Mouse (Mus musculus) thymus, postnatal 36 days (tissue): Measurements from ENCODE around the gene Tfdp2.
A peak's percentile ranks its signal among the peaks of the same experiment; 100 is the strongest.
"Not testable (repeated sequence)": the region's sequence is repeated elsewhere in the genome, so short reads cannot be mapped to it uniquely, and the experiment has no call there.

Experiments
- DNase-seq, 2 experiments: peaks; one replicate each; pipeline ENCODE4 v3.0.0; 2022; ENCODE audit warnings: mixed read lengths in 2 of 2

The Tfdp2 gene

DNA sequence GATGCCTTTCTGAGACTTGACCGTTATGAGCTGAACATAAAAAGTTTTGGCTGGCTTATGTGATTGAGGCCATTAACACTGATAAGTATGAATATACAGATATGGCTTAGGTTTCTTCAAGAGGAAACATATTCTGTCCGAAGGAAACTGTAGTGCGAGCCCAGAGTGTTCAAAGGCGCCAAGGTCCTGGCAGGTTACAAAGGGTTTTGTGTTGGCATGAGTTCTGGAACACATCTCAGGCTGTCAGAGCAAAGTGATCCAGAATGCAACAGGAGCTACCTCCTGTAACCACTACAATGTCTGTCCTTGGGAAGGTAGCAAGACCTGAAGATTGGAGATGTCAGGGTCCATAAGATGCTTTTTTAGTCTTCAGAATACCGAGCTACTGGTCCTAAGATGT is 123.3 kb downstream of the Tfdp2 start:
- DNase-seq = no peak

DNA sequence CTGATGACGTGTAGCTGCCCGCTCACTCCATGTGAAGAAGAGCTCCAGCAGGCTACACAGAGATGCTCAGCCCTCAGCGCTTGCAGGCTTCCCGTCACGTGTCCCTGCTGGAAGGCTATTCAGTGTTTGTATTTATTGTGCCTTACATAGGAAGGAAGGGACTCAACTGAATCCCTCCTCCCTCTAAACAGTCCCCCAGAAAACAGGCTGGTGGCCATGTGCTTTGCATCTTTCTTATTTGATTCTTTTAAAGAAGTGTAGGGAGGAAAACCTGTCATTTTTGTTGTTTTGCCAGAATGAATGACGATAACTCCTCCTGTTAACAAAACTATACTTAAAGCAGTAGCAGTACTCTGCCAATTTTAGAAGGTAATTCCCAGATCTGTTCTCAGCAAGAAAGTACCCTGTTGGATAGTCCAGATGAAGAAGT is 124.5 kb downstream of the Tfdp2 start:
- DNase-seq = no peak

GRCm38 (mm10) chr9:96322411-96323152 is 126.5 kb downstream of the Tfdp2 start:
- DNase-seq = no peak

GRCm38 (mm10) chr9:96324502-96324901 is 128.4 kb downstream of the Tfdp2 start:
- DNase-seq = no peak

- no peak for DNase-seq
Measured at GRCm38 (mm10) chr9:96326496-96326923, 130.4 kb downstream of the Tfdp2 start.

GRCm38 (mm10) chr9:96328226-96328625 is 132.2 kb downstream of the Tfdp2 start:
- no peak for DNase-seq

DNA sequence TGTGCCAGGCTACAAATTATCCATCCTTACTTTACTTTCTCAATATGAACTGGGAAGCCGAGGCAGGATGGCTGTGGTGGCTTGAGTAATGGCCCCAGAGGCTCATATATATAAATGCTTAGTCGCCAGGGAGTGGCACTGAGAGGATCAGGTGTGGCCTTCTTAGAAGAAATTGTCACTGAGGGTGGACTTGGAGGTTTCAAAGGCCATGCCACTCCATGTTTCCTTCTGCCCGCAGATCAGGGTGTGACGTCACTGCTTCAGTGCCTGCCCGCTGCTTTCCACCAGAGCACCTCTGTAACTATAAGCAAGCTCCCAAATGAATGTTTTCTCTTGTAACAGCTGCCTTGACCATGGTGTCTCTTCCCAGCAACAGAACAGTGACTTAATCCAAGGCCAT is 135.1 kb downstream of the Tfdp2 start:
- DNase-seq = no peak

DNA sequence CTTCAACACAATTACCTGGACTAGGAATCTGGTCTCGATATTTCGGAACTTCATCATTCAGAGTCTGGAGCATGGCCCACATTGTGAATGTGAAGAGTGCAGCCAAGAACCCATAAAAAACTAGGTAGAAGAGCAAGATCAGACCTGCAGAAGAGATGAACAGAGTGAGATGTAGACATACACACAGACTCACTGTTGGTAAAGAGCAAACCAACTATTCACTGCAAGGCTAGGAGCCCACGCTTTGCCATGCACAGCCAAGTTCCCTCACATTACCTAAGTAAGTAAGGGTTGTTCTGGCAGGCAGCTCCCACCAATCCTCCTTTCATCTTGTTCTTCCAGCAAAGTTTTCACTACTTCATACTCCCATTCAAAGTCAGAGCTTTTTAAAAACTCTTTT is 149.7 kb downstream of the Tfdp2 start:
- DNase-seq = no peak

- DNase-seq = no peak
Measured at GRCm38 (mm10) chr9:96348885-96349284, 152.8 kb downstream of the Tfdp2 start.

DNA sequence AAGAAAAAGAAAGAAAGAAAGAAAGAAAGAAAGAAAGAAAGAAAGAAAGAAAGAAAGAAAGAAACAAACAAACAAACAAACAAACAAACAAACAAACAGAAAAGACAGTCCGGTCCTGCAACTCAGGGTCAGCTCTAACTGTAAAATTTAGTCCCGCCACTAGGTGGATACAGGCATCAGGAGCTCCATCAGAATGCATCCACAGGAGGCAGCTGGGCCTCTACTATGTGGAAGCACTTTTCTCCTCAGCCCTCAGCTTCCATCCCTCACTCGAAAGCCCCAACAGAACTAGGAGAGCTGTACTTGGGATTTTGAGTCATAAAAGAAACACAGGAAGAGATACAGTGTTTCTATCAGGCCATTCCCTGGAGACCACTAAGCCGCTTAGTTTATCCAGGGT is 153.9 kb downstream of the Tfdp2 start:
- DNase-seq = peak; percentile 44 to 49

- peak; percentile 37 to 54 for DNase-seq
Measured at GRCm38 (mm10) chr9:96350476-96350875, 154.4 kb downstream of the Tfdp2 start.

DNA sequence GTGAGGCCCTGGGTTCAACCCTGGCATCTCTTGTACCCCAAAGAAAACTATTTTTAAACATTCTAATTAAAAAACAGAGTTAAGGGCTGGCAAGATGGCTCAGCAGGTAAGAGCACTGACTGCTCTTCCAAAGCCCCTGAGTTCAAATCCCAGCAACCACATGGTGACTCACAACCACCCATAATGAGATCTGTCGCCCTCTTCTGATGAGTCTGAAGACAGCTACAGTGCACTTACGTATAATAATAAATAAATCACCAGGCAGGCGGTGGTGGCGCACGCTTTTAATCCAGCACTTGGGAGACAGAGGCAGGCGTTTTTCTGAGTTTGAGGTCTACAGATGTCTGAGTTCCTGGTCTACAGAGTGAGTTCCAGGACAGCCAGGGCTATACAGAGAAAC is 155.7 kb downstream of the Tfdp2 start:
- not testable (repeated sequence) for DNase-seq

- DNase-seq = peak; percentile 35 to 64
Measured at GRCm38 (mm10) chr9:96353121-96353769, 157.2 kb downstream of the Tfdp2 start.

DNA sequence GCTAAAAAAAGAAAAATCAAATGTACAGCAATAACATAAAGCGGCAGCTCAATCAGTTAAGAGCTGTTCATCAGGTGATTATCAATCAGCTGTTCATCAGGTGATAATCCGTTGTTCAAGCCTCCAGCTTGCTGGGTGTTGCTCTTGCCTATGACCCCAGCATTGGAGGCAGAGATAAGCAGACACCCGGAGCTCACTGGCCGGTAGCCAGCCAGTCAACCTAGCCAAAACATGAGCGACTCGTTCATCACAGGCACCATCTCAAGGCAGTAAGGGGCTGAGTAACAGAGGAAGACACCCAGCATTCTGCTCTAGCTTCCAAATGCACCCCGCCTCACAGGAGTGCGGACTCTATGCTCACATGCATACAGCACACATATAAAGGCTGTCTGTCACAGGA is 157.7 kb downstream of the Tfdp2 start:
- peak in 1 of 2 experiments; percentile 27 for DNase-seq

DNA sequence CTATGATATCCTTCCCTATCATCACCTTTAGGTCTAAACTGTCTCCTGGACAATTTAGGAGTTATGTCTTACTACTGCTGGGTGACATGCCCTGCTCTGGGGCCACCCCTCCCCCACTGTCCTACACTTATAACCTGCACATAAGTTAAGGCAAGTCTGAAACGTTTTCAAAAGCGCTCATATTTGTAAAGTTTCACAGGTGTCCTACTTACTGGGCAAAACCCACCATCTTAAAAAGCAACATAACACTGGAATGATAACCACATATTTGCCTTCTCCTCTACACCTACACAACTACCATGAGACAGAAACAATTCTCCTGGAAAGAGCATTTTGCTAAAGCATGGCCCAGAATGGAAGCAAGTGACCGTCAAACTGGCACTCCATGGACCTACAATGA is 164.0 kb downstream of the Tfdp2 start:
- no peak for DNase-seq

GRCm38 (mm10) chr9:96363581-96364140 is 167.6 kb downstream of the Tfdp2 start:
- peak; percentile 56 to 66 for DNase-seq

DNA sequence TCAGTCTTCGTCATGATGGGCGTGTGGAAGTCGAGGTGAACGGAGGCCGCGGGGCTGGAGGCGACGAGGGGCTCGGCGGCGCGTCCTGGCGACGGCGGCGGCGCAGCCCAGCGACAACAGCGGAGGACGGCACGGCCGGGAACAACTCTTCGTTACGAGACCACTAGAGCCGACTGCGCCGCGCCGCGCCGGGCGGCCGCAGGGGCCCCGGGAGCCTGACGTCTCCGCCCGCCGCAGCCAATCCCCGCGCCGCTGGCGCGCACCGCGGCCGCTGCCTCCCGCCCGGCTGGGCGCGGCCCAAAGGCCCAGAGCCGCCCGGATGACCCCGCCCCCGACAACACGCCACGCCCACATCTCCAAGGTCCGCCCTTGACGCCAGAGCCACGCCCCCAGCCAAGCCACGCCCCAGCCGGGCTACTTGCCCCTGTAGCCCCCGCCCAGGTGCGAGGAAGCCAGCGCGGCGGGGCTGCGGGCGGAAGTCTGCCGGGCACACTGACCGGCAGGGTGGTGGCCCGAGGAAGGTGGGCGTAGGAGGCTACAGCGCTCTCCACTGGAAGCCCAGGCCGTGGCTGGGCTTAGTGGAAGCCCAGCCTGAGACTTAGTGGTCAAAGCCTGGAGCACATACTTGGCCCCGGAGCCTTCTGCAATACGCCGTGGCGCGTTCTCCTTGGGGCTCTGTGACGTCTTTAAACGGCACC is 168.2 kb downstream of the Tfdp2 start, which contains the start of gene Atp1b3:
Gene Atp1b3, minus strand, starts transcription at position 302 of the 698 bp plus-strand sequence.
- DNase-seq = peak; percentile 99 to 100

DNA sequence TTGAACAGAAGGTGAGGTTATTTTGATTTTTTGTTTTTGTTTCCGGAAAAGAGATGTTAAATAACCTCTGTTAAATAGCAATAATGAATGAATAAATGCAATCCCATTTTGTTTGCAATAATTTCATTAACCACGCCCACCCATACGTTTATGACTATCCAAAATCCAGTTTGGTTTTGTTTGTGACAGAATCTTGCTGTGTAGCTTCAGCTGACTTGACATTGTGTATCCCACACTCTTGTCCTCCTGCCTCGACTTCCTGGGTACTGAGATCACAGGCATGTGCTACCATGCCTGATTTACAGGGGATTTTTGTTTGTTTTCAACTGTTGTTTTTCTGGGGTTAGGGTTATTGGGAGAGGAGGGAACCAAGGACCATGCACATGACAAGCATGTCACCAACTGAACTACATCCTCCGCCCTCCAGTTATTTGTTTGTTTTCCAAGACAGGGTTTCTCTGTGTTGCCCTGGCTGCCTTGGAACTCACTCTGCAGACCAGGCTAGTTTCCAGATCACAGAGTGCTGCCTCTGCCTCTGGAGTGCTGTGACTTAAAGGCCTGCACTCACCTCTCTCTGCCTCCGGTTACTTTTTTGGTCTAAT is 169.3 kb downstream of the Tfdp2 start:
- no peak for DNase-seq

DNA sequence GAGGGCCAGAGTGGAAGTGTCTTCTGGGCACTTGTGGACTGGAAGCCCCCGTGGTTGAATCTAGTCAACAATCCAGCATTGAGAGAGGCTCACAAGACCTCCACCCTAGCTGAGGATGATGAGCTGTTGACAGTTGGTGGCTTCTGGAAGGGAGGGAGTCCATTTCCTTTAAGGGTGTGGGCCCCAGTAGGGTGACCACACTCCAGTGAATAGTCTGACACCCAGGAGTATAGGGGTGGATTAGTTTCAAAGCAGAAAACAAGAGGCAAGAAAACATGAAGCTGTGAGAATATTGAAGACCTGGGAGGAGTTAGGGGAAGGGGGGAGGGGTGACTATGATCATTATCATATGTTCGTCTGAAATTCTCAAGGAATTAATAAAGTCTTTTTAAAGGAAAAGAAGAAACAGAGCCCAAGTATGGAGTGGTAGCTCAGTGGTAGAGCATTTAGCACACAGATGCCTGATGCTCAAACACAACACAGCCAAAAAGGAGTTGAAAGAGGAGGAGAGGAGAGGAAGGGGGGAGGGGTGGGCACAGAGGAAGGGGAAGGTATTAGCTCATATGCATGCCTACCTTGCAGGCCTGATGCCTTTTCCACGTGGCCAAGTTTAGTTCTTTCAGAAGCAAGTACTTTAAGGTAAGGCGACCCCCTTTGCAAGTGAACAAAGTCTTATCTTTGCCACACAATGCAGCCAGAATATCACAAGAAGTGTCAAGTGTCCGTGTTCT is 173.7 kb downstream of the Tfdp2 start:
- no peak for DNase-seq

DNA sequence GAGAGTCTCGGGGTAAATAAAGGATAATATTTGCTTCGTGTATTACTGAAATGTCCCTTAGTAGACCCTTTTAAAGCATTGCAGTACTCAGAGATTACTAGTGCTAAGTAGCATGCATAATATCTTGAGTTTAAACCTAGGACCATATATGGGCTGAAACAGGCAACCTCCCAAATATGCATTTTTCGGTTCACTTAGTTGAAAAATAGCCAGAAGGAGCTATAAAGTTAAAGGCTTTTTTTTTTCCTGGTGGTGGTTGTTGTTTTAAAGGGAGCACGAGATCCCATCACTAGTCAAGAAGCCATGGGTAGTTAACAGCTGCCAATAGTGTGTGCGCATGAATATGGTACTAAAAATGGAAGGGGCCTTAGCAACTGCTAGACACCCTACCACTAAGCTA is 175.0 kb downstream of the Tfdp2 start:
- no peak for DNase-seq
